14 mouse cellular contexts compared by ENCODE assay signal in the genomic region with DNA sequence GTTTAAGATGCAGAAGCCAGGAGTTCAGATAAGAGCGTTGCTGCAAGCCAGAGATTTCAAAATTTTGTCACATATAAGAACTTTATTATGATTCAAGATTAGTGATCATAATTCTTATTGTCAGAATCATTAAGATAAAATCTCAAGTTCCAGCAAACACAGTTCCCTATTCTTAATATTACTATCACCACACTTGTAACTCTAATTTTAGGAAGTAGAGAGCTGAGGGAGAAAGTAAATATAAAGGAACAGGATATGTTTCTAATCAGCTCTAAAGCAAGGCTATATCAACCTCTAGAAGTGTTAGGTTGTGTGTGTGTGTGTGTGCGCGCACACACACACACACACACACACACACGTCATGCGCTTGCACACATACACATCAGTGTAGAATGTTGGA.
"Had no signal": no experiment of that assay in that cellular context is flagged by ENCODE, and none has a peak within 500 bp of the region (broad histone marks: within the 10 kb centered on the region; RNA-seq: fewer than 3 reads in every experiment).

No protein-coding gene starts in this region.

- DNase-seq: lung, adult 18-20 months; lung, embryonic 14.5 days; lung, postnatal 10 days; lung, postnatal 4 days; right cerebral cortex, postnatal 14 days; thymus, adult 2 months; thymus, postnatal 25 days; thymus, postnatal 4 days had no signal

- H3K4me2 ChIP-seq: lung, embryonic 14.5 days; midbrain, embryonic 12.5 days; midbrain, embryonic 15.5 days; neural tube, embryonic 12.5 days; stomach, embryonic 15.5 days had no signal

- H3K9ac ChIP-seq: lung, embryonic 14.5 days; midbrain, embryonic 12.5 days; midbrain, embryonic 15.5 days; neural tube, embryonic 12.5 days; stomach, embryonic 15.5 days had no signal

- H3K9me3 ChIP-seq: midbrain, embryonic 10.5 days; midbrain, embryonic 12.5 days; midbrain, embryonic 15.5 days; neural tube, embryonic 12.5 days; stomach, embryonic 15.5 days had no signal

- H3K27ac ChIP-seq: midbrain, embryonic 10.5 days; midbrain, embryonic 12.5 days; midbrain, embryonic 15.5 days; neural tube, embryonic 12.5 days; stomach, embryonic 15.5 days; stomach, postnatal 0 days had no signal

- H3K4me3 ChIP-seq: midbrain, embryonic 10.5 days; midbrain, embryonic 12.5 days; midbrain, embryonic 15.5 days; neural tube, embryonic 12.5 days; stomach, embryonic 15.5 days had no signal

- H3K27me3 ChIP-seq: midbrain, embryonic 12.5 days; midbrain, embryonic 15.5 days; neural tube, embryonic 12.5 days; stomach, embryonic 15.5 days had no signal

- ATAC-seq: midbrain, embryonic 15.5 days had no signal

- H3K4me1 ChIP-seq: midbrain, embryonic 12.5 days had no signal

- H3K36me3 ChIP-seq: midbrain, embryonic 12.5 days; midbrain, embryonic 15.5 days; neural tube, embryonic 12.5 days; stomach, embryonic 15.5 days had no signal
